Mouse (Mus musculus) Patski (cell line): ENCODE measurements around the gene Atad3a. TPM values are rescaled to one million over a fixed set of nuclear protein-coding genes. Genes with fewer than 3 reads are reported as not detected.

Experiments
- ATAC-seq: fragments of 100-300 bp; one replicate; pipeline ENCODE4 v1.8.0; 2021
- CTCF ChIA-PET: fragments of 350-600 bp; sonication (Branson Sonifier 250); formaldehyde crosslinking; loops from one replicate; lab custom pipeline; 2022; ENCODE audit warnings: inconsistent platforms; lab: Charles Lee
- POLR2A ChIA-PET: fragments of 350-600 bp; sonication (Branson Sonifier 250); formaldehyde crosslinking; loops from one replicate; lab custom pipeline; 2022; ENCODE audit warnings: antibody characterized with exemption, inconsistent platforms; lab: Charles Lee
- DNase-seq: peaks from one replicate; pipeline ENCODE4 v3.0.0-alpha.2; 2011; ENCODE audit warnings: low read depth, low spot score
- H3K27me3 ChIP-seq: fragments of 371-371 bp; one replicate; pipeline ENCODE4 v1.5.1; 2021
- CTCF ChIP-seq: fragments of 100-300 bp; IDR thresholded peaks from one replicate; pipeline ENCODE4 v1.5.1; 2021
- in situ Hi-C: fragments of 300-500 bp; cut with MboI; formaldehyde crosslinking; loops from 3 replicates; pipeline ENCODE4 v1.11.1; 2018; ENCODE audit warnings: low pct_unique_long_range_greater_than_20kb, mixed read lengths
- polyA plus RNA-seq: library from polyadenylated mRNA; unstranded; gene quantifications from one replicate; pipeline ENCODE4 v1.2.3, GENCODE M21; 2021

Atad3a gene
- polyA plus RNA-seq, 1 experiment from 2014 or later, result 53.3 TPM

GRCm38 (mm10) chr4:155774971-155775740, 14.3 kb upstream of the Atad3a start:
- in situ Hi-C loops, result loop anchor here (10.0 kb wide), 1 partner anchor 290 kb away; no protein-coding TSS in a partner anchor
- DNase-seq (no peak), ATAC-seq (no peak)
- ChIA-PET POLR2A (interaction anchor here (1.2 kb wide), 1 partner anchor 8 kb away, joined by 3 read pairs; no protein-coding TSS in a partner anchor), CTCF (interaction anchor here (0.9 to 1.4 kb wide), 2 partner anchors 8 to 16 kb away, joined by 4 read pairs; no protein-coding TSS in a partner anchor)
- no peak for TF ChIP-seq CTCF
- no peaks in the 10 kb centered on the region for H3K27me3 ChIP-seq

DNA sequence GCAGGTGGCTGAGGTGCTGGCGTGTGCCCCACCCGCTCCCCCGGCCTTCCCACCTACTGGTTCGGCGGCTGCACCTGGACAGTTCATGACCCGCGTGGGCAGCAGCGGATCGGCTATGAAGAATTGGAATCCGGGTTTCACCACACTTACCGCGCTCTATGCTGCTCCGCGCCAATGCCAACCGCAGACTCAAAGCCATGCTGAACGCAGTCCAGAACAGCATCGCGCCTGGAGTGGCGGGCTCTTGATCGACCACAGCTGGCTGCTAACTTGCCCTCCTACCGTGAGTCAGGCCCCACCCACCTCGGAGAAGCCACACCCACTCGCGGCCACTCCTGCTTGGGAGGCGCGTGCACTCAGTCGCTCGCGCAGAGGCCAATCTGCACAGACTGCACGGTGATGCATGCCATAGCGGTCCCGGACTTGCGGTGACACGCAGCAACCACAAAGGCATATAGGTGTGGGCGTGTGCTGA, 13.4 kb upstream of the Atad3a start, which contains the start of gene Vwa1:
TSS of gene Vwa1 (minus strand) at position 419 of the 475 bp plus-strand sequence.
- ATAC-seq, result no peak
- no peaks in the 10 kb centered on the region for H3K27me3 ChIP-seq
- in situ Hi-C loops, result loop anchor here (10.0 kb wide), 1 partner anchor 290 kb away; no protein-coding TSS in a partner anchor
- POLR2A ChIA-PET, result no interaction called here
- TF ChIP-seq CTCF, result no peak
- CTCF ChIA-PET, result interaction anchor here (1.4 kb wide), 1 partner anchor 16 kb away, joined by 4 read pairs; no protein-coding TSS in a partner anchor
- DNase-seq, result no peak

DNA sequence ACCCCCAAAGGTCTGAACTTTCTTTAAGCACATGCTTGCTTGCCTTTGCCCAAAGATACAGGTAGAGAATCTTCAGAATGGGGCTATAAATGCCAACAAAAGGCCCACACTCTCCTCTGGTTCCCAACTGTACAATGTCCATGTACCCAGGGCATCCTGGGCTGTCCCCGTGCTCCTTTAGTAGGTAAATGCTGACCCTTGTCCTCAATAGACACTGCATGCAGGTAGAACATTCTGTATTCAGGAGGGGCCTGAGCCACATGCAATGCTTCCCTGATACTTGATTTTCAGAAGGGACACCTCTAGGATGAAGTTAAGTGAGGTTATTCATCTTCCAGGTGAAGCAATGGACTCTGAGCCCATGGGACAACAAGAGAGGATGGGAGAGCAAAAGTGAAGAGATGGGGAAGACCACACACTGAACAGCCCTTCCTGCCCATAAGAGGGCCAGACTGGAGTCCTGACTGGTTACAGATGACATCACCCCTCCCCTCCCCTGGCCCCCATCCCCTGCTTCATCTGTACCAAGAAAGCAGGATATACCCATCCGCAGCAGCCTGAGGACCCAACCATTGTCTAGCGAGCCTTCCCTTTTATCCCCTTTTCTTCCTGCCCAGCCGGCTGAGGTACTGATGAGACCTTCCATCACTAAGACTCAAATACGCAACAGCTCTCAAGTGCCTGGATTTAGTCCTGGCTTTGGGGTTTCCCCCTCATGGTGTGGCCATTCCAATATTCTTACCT, 12.6 kb upstream of the Atad3a start:
- ATAC-seq (no peak), DNase-seq (no peak)
- CTCF ChIA-PET, result no interaction called here
- TF ChIP-seq CTCF, result no peak
- H3K27me3 ChIP-seq, result no peaks in the 10 kb centered on the region
- in situ Hi-C loops, result loop anchor here (10.0 kb wide), 1 partner anchor 289 kb away; no protein-coding TSS in a partner anchor
- POLR2A ChIA-PET, result no interaction called here

- no peak for DNase-seq
- no peak for TF ChIP-seq CTCF
- in situ Hi-C loops, result loop anchor here (10.0 kb wide), 1 partner anchor 288 kb away; no protein-coding TSS in a partner anchor
- no peaks in the 10 kb centered on the region for H3K27me3 ChIP-seq
- POLR2A ChIA-PET, result interaction anchor here (0.6 kb wide), 1 partner anchor 12 kb away, joined by 3 read pairs; the partner anchor contains the start of gene Atad3a
- CTCF ChIA-PET, result no interaction called here
- ATAC-seq, result no peak
Measured at GRCm38 (mm10) chr4:155772786-155773185, 11.9 kb upstream of the Atad3a start.

DNA sequence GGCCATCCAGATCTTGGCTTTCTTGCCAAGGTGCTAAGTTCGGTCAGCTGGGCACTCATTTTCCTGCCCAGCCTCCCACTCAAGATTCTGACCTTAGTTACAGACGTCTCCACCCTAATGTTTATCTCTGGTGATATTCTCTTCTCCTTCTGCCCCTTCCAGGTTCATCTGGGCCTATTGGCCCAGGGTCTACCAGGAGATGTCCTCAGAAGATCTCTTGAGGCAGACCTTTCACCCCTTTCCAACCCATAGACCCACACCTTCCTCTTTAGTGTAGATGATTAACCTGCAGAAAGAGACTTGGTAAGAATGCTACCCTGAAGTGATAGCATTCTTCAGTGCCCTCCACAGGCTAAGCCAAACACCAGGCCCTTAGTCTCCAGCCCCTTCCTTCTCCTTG, 10.8 kb upstream of the Atad3a start:
- DNase-seq (no peak), ATAC-seq (no peak)
- no peak for TF ChIP-seq CTCF
- in situ Hi-C loops, result loop anchor here (10.0 kb wide), 1 partner anchor 287 kb away; no protein-coding TSS in a partner anchor
- no peaks in the 10 kb centered on the region for H3K27me3 ChIP-seq
- CTCF ChIA-PET, result no interaction called here
- POLR2A ChIA-PET, result no interaction called here

DNA sequence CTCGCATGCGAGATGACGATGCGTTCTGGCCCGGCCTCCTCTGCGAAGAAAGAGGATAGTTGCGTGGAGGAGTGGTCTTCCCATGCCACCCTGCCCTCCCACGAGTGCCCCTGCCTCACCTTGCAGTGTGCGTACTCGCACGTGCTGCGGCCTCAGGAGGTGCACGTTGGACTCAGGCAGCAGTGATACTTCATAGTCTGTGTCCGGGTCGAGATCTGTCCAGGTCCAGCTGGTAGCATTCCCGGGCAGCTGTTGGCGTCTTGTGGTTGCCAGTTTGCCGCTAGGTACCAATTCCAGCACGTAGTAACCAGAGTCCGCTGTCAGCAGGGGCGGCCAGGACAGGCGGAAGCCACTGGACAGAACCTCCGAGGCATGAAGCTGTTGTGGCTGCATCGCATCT, 9.7 kb upstream of the Atad3a start:
- CTCF ChIA-PET, result interaction anchor here (1.0 to 1.4 kb wide), 2 partner anchors 11 to 13 kb away, joined by 4 read pairs; no protein-coding TSS in a partner anchor
- no peaks in the 10 kb centered on the region for H3K27me3 ChIP-seq
- POLR2A ChIA-PET, result no interaction called here
- in situ Hi-C loops, result loop anchor here (10.0 kb wide), 1 partner anchor 286 kb away; no protein-coding TSS in a partner anchor
- DNase-seq (no peak), ATAC-seq (no peak)
- TF ChIP-seq CTCF, result no peak

- in situ Hi-C loops, result loop anchor here (10.0 kb wide), 1 partner anchor 285 kb away; no protein-coding TSS in a partner anchor
- DNase-seq, result no peak
- TF ChIP-seq CTCF, result no peak
- CTCF ChIA-PET, result interaction anchor here (1.0 to 1.4 kb wide), 2 partner anchors 11 to 14 kb away, joined by 4 read pairs; no protein-coding TSS in a partner anchor
- POLR2A ChIA-PET, result no interaction called here
- H3K27me3 ChIP-seq, result no peaks in the 10 kb centered on the region
- ATAC-seq, result peak; percentile 67
Measured at GRCm38 (mm10) chr4:155769880-155770512, 9.1 kb upstream of the Atad3a start.

- in situ Hi-C loops, result no loop called here
- TF ChIP-seq CTCF, result no peak
- CTCF ChIA-PET, result no interaction called here
- no peaks in the 10 kb centered on the region for H3K27me3 ChIP-seq
- POLR2A ChIA-PET, result no interaction called here
- ATAC-seq, result no peak
- no peak for DNase-seq
Measured at GRCm38 (mm10) chr4:155769496-155769879, 8.6 kb upstream of the Atad3a start.

GRCm38 (mm10) chr4:155762357-155762756, 1.5 kb upstream of the Atad3a start:
- no peaks in the 10 kb centered on the region for H3K27me3 ChIP-seq
- ATAC-seq (no peak), DNase-seq (no peak)
- in situ Hi-C loops, result no loop called here
- TF ChIP-seq CTCF, result no peak
- POLR2A ChIA-PET, result no interaction called here
- CTCF ChIA-PET, result no interaction called here
